Comparison of ENCODE assay signal across 9 mouse cellular contexts in the genomic region with DNA sequence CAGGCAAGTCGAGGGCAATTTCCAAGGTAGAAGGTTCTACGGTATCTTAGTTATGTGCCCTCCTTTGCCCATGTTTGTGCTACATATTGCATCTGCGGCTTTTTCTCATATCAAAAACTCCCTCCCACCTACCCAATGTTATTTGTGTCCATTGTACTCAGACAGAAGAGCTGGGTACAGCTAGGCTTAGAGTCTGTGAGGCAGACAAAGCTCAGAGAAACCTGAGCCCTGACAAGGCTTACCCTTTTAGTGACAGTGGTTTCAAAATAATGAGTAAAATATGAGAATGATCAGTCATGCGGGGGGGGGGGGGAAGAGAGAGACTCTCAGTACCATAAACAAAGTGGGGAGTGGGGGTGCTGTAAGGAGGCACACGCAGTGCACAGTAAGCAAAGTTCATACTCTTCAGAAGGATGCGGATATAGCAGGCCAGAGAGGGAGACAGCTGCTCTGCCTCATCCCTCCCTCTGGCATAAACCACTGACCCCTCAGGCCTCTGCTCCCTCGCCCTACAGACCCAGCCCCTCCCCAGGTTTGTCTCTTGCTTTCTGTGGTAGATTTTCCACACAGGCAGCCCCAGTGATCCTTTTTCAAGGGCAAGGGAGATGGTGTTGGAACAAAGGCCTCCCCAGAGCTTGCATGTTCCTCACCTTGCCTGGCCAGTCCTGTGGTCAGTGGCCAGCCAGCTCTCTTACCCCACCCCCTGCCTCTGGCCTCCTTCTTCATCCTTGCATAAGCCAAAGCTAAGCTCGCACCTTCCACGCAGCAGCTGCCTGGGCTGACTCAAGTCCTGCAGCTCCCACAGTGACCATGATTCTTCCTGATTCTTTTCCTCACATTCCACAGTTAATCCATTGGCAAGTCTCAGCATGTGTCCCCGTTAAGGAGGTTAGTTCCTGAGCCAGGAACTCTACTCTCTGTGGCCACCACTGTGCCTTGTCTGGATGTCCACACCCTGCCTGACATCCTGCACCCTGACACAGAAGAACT. TPM values are rescaled to one million over a fixed set of nuclear protein-coding genes. Genes with fewer than 3 reads are reported as not detected.
A peak's percentile ranks its signal among the peaks of the same experiment; 100 is the strongest.
DNase-seq lines count a peak whose midpoint lies in the region; ATAC-seq and TF ChIP-seq lines count a peak whose summit lies in the region.
"Had no signal": no experiment of that assay in that cellular context is flagged by ENCODE, and none has a peak within 500 bp of the region (broad histone marks: within the 10 kb centered on the region; RNA-seq: fewer than 3 reads in every experiment).

No protein-coding gene starts in this region.

- no peak for DNase-seq in intestine, embryonic 14.5 days (ENCODE audit: low spot score)
- DNase-seq in fibroblast of lung, adult 2 months (ENCODE audit: low read depth): peak; percentile 76
- no peak for DNase-seq in urinary bladder, adult 2 months (ENCODE audit: low spot score)
- DNase-seq in layer of hippocampus, adult 9-11 months: no peak
- DNase-seq: cerebellum, adult 8-10 months had no signal

- H3K27ac ChIP-seq in intestine, embryonic 14.5 days (ENCODE audit: low read depth): peak overlapping the region; percentile 62
- no peak overlapping the region for H3K27ac ChIP-seq in intestine, postnatal 0 days (ENCODE audit: low read depth, low read length)
- H3K27ac ChIP-seq in intestine, embryonic 16.5 days (ENCODE audit: low read length): peak overlapping the region; percentile 55

- no peak overlapping the region for H3K9ac ChIP-seq in intestine, embryonic 14.5 days (ENCODE audit: low read length)
- no peak overlapping the region for H3K9ac ChIP-seq in intestine, postnatal 0 days (ENCODE audit: low read depth, low read length)
- H3K9ac ChIP-seq in intestine, embryonic 16.5 days (ENCODE audit: low read depth, low read length): peak overlapping the region; percentile 35; the same call in 1 of the 2 replicates

- no peaks in the 10 kb centered on the region for H3K27me3 ChIP-seq in intestine, embryonic 14.5 days (replicated peaks; ENCODE audit: control insufficient read depth, insufficient read depth, low read length)
- no peaks in the 10 kb centered on the region for H3K27me3 ChIP-seq in intestine, postnatal 0 days (replicated peaks; ENCODE audit: control insufficient read depth, insufficient read depth, low read length)
- no peaks in the 10 kb centered on the region for H3K27me3 ChIP-seq in C2C12 (ENCODE audit: control insufficient read depth, insufficient read depth, insufficient read length)
- H3K27me3 ChIP-seq in intestine, embryonic 16.5 days (replicated peaks; ENCODE audit: control insufficient read depth, insufficient read depth, low read length): no peaks in the 10 kb centered on the region

- 44% methylated on average over 9 of the region's 10 CpGs for WGBS in intestine, embryonic 14.5 days
- 51% methylated on average over 10 of the region's 10 CpGs for WGBS in intestine, postnatal 0 days
- WGBS in intestine, embryonic 16.5 days: 46% methylated on average over 10 of the region's 10 CpGs

- no peaks in the 10 kb centered on the region for H3K36me3 ChIP-seq in intestine, embryonic 14.5 days (ENCODE audit: control insufficient read depth, insufficient read depth, low read length)
- no peaks in the 10 kb centered on the region for H3K36me3 ChIP-seq in intestine, postnatal 0 days (ENCODE audit: control insufficient read depth, insufficient read depth)
- no peaks in the 10 kb centered on the region for H3K36me3 ChIP-seq in C2C12 (ENCODE audit: control insufficient read depth, insufficient read depth)
- no peaks in the 10 kb centered on the region for H3K36me3 ChIP-seq in intestine, embryonic 16.5 days (ENCODE audit: control insufficient read depth, insufficient read depth, low read length)

- ATAC-seq in intestine, embryonic 14.5 days (replicated peaks; ENCODE audit: low FRiP score, low TSS enrichment, low read depth): peak; percentile 57; the same call in 1 of the 2 replicates
- ATAC-seq in intestine, postnatal 0 days: no peak
- ATAC-seq in intestine, embryonic 16.5 days: peak; percentile 51
- no peak for ATAC-seq in erythroid progenitor cell, adult 5-6 weeks (replicated peaks; ENCODE audit: low FRiP score, poor library complexity, severe bottlenecking)

- no peak overlapping the region for H3K4me2 ChIP-seq in intestine, embryonic 14.5 days (ENCODE audit: low read length)
- H3K4me2 ChIP-seq in intestine, postnatal 0 days (replicated peaks; ENCODE audit: low read depth): no peak overlapping the region
- no peak overlapping the region for H3K4me2 ChIP-seq in intestine, embryonic 16.5 days (ENCODE audit: low read depth, low read length)

- no peaks in the 10 kb centered on the region for H3K9me3 ChIP-seq in intestine, embryonic 14.5 days (ENCODE audit: control insufficient read depth, low read length)
- H3K9me3 ChIP-seq in intestine, postnatal 0 days (ENCODE audit: control insufficient read depth): no peaks in the 10 kb centered on the region
- no peaks in the 10 kb centered on the region for H3K9me3 ChIP-seq in intestine, embryonic 16.5 days (ENCODE audit: control insufficient read depth, low read length)

- no peak for TF ChIP-seq CTCF in intestine, postnatal 0 days (IDR thresholded peaks at IDR 0.05; ENCODE audit: low read depth)
- TF ChIP-seq CTCF in C2C12 (IDR thresholded peaks at IDR 0.05; ENCODE audit: control insufficient read depth, insufficient read depth, insufficient read length): no peak

- H3K79me2 ChIP-seq in C2C12 (ENCODE audit: control insufficient read depth, insufficient read depth): no peaks in the 10 kb centered on the region

- H3ac ChIP-seq in C2C12 (ENCODE audit: control insufficient read depth, insufficient read length, low read depth): peak overlapping the region; percentile 5

- peaks cover 16% of the 10 kb centered on the region for H3K4me1 ChIP-seq in intestine, embryonic 14.5 days (replicated peaks; ENCODE audit: control insufficient read depth, insufficient read depth, low read length)
- peaks cover 3% of the 10 kb centered on the region; the same call in 1 of the 2 replicates for H3K4me1 ChIP-seq in intestine, postnatal 0 days (replicated peaks; ENCODE audit: control insufficient read depth, insufficient read depth, low read length)
- H3K4me1 ChIP-seq in intestine, embryonic 16.5 days (ENCODE audit: control insufficient read depth, insufficient read depth, low read length): peaks cover 10% of the 10 kb centered on the region

- H3K79me3 ChIP-seq in C2C12 (ENCODE audit: low read depth): no peaks in the 10 kb centered on the region

- no peak overlapping the region for H3K4me3 ChIP-seq in intestine, embryonic 14.5 days (ENCODE audit: low read depth, low read length)
- no peak overlapping the region for H3K4me3 ChIP-seq in intestine, postnatal 0 days (ENCODE audit: low read depth, low read length)
- no peak overlapping the region for H3K4me3 ChIP-seq in C2C12 (ENCODE audit: insufficient read depth, poor library complexity, severe bottlenecking)
- no peak overlapping the region for H3K4me3 ChIP-seq in intestine, embryonic 16.5 days (ENCODE audit: low read length)

TF ChIP-seq in C2C12, 6 proteins besides CTCF, POLR2A, EP300 and RAD21:
- no peak for TF ChIP-seq FOSL1 (IDR thresholded peaks at IDR 0.05; ENCODE audit: insufficient read depth, low read length, poor library complexity, severe bottlenecking)
- TF ChIP-seq MYOD1 (IDR thresholded peaks at IDR 0.05; ENCODE audit: control insufficient read depth, insufficient read length, low read depth): peak; percentile 88
- no peak for TF ChIP-seq MYOG (IDR thresholded peaks at IDR 0.05; ENCODE audit: control insufficient read depth, extremely low read depth, insufficient read length)
- TF ChIP-seq MAX (IDR thresholded peaks at IDR 0.05): no peak
- no peak for TF ChIP-seq USF1 (IDR thresholded peaks at IDR 0.05; ENCODE audit: low read depth)
- TF ChIP-seq CEBPB (IDR thresholded peaks at IDR 0.05; ENCODE audit: low read depth): no peak

RNA-seq across cellular contexts. Expression of a gene that starts 35.4 kb away (rescaled TPM):
- polyA plus RNA-seq in intestine, embryonic 14.5 days (2014; fragmentation: Nextera tagmentation; extraction: Ambion mirVana): 14.1 and 15.0 TPM in 2 replicates
- polyA plus RNA-seq in intestine, postnatal 0 days (2015; fragmentation: Nextera tagmentation; extraction: Ambion mirVana): 4.5 and 4.8 TPM in 2 replicates
- 3.9 TPM for polyA plus RNA-seq in C2C12 (2012; fragmentation: generic; extraction: Trizol)
- polyA plus RNA-seq in intestine, embryonic 16.5 days (2015; fragmentation: Nextera tagmentation; extraction: Ambion mirVana): 8.8 and 9.6 TPM in 2 replicates
- 2.7 and 3.1 TPM in 2 replicates for polyA plus RNA-seq in urinary bladder, adult 2 months (2012; rRNA removed)
- not detected in 2 replicates for total RNA-seq in erythroid progenitor cell, adult 5-6 weeks (2015; ENCODE audit: low replicate concordance)
- total RNA-seq in erythroid progenitor cell, adult 5-6 weeks (2017; ENCODE audit: low replicate concordance): 0.51 TPM in 1 of 2 replicates, not detected in the other

RNA-seq across cellular contexts. Expression of a gene that starts 49.1 kb away (rescaled TPM):
- 20.2 and 20.7 TPM in 2 replicates for polyA plus RNA-seq in intestine, embryonic 14.5 days (2014; fragmentation: Nextera tagmentation; extraction: Ambion mirVana)
- polyA plus RNA-seq in intestine, postnatal 0 days (2015; fragmentation: Nextera tagmentation; extraction: Ambion mirVana): 3.4 and 3.5 TPM in 2 replicates
- 18.9 TPM for polyA plus RNA-seq in C2C12 (2012; fragmentation: generic; extraction: Trizol)
- 2.4 and 3.0 TPM in 2 replicates for polyA plus RNA-seq in intestine, embryonic 16.5 days (2015; fragmentation: Nextera tagmentation; extraction: Ambion mirVana)
- polyA plus RNA-seq in urinary bladder, adult 2 months (2012; rRNA removed): 13.2 and 13.8 TPM in 2 replicates
- not detected in 2 replicates for total RNA-seq in erythroid progenitor cell, adult 5-6 weeks (2015; ENCODE audit: low replicate concordance)
- 0.39 TPM in 1 of 2 replicates, not detected in the other for total RNA-seq in erythroid progenitor cell, adult 5-6 weeks (2017; ENCODE audit: low replicate concordance)

Comparison
In these comparisons a context has a peak if more than half of its experiments do, and no peak if none do; other contexts are left out.
1. ATAC-seq: peak in intestine, embryonic 14.5 days (single experiment) and intestine, embryonic 16.5 days (single experiment); none in intestine, postnatal 0 days (single experiment) and erythroid progenitor cell, adult 5-6 weeks (single experiment).